Mouse (Mus musculus) urinary bladder, postnatal 14 days (tissue): ENCODE results near the gene Jpt1.
"Not testable (repeated sequence)": the region's sequence is repeated elsewhere in the genome, so short reads cannot be mapped to it uniquely, and the experiment has no call there.

Experiments used
- DNase-seq: peaks from one replicate; pipeline ENCODE4 v3.0.0; 2021; ENCODE audit warnings: low spot score

Gene Jpt1

DNA sequence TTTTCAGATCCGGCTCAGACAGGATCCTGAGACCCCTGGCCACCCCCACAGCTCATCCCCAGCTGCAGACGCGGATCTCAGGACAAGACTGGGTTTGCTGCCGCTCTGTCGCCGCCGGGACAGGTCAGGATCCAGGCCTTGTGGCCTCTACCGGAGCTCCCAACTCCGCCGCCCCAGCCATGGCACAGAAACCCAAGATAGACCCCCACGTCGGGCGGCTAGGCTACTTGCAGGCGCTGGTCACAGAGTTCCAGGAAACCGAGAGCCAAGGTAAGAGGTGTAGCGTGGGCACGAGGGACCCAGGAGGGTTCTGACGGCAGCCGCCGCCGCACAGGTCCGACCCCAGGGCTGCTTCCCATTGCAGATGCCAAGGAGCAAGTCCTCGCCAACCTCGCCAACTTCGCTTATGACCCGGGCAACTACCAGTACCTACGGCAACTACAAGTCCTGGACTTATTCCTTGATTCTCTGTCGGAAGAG, 38.4 kb downstream of the Jpt1 start:
- no peak for DNase-seq

DNA sequence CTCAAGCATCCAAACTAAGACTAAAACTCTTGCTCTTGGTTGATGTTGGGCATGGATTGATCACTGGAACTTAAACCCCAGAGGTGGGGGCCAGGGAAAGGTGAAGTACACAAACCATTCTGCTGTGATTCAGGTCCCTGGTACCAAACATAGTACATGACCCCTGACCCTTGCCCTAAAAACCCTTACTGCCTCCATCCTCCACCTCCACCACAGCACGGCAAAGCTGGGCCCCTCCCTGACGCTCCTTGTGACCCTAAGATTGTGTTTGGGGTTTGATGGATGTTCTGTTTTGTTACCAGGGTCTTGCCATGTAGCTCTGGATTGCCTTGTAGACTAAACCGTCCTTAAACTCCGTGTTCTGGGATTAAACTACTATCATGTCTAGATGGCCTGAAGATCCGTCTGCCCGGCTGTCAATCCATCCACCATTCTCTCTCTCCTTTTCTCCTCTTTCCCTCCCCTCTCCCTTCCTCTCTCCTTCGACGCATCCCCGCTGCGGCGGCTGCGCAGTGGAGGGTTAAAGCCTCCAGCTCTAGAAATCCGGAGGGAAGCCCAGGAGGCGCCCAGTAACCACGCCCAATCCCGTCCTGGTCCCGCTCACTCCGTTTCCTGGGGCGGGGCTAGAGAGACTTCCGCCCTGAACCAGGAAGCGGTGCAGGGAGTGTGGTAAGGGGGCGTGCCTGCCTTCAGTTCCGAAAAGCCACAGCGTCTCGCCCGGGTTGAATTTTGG, 39.0 kb downstream of the Jpt1 start, which contains the start of gene Armc7:
Gene Armc7 (plus strand): TSS at position 643 of the 733 bp plus-strand sequence.
- DNase-seq = peak; percentile 96

DNA sequence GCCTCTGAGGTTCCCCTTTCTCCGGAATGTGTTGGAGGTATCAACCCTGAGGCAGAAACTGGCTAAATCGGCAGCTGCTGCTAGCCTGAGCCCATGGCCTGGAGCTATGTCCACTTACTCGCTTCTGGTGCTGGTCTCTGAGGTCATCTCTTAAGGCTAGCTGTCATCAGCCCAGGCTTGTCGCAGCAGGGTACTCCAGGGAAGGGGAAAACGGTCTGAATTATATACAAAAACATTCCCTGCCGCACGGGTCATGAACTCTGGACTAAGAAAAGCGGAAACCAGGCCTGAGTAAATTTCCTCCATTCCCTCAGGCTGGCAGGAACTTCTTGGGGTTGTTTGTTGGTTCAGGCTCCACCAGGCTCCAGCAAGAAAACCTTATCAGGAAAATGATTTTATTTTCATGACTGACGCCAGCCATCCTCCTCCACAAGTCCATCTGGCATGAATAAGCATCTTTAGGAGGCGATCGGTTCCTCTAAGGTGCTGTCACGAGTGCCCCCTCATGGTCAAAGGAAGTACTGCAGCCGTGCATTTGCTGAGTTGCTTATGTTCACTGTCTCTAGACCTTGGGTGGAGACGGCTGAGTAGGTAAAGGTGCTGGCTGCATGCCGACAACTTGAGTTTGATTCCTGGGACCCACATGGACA, 40.4 kb downstream of the Jpt1 start:
- peak; percentile 94 for DNase-seq

DNA sequence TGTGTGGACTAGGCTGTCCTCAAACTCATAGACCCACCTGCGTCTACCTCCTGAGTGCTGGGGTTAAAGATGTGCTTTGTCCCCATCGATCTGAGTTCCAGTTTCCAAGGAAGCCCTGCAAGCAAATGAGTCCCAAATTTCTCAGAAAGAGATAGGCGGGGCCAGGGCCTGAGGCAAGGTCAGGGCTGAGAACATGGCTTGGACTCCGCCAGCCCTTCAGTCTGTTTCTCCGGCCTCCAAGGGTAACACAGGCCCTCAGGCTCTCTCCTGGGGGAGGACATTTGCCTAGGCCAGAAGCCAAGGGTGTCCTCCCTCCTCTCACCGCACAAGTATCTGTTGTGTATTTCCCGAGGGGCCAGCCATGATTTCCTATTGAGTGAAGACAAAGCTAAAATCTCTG, 42.0 kb downstream of the Jpt1 start:
- DNase-seq = no peak

DNA sequence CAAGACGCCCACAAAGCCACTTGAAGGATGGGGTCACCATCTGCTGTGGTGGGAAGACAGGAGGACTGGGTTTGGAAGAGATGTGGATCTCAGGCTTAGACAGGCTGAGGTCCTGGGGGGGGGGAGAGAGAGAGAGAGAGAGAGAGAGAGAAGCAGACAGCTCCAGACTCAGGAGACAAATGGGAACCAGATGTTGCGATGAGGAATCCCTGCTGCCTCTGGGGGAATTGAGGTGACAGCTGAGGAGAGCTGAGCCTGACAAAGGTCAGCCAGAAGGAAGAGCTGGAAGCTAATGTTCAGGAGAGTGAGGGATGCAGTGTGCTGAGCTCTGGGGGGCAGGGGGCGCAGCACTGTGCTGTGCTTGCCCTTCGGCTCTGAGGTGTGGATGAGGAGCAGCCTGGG, 47.0 kb downstream of the Jpt1 start:
- DNase-seq = no peak

DNA sequence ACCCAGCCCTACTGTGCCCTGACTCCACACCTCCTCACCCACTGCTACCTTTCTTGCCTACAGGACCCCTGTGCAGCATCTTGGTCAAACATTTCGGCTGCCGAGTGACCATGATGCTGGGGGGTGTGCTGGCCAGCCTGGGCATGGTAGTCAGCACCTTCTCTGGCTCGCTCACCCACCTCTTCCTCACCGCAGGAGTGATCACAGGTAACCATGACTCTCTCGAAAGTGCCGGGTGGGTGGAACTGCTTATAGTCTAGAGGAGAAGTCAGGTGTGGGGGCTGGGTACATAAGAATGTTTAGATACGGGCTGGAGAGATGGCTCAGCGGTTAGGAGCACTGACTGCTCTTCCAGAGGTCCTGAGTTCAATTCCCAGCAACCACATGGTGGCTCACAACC, 49.3 kb downstream of the Jpt1 start:
- no peak for DNase-seq

DNA sequence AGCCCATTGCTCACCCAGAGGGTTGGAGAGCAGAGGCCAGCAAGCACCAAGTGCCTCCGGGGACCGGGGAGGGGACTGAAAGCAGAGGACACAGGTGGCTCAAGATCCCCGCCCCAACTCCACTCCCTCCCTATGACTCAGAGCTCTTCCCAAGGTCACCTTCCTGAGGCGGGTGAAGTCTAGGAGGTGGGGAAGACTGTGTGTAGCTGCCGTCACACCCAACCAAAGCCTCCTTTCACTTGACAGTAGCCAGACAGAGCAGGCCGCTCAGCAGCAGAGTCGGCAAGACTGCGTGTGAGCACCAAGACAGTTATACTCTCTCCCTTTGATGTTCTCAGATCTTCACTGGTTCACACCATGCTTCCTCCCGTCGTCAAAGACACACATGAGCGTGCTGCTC, 50.8 kb downstream of the Jpt1 start:
- DNase-seq = no peak

DNA sequence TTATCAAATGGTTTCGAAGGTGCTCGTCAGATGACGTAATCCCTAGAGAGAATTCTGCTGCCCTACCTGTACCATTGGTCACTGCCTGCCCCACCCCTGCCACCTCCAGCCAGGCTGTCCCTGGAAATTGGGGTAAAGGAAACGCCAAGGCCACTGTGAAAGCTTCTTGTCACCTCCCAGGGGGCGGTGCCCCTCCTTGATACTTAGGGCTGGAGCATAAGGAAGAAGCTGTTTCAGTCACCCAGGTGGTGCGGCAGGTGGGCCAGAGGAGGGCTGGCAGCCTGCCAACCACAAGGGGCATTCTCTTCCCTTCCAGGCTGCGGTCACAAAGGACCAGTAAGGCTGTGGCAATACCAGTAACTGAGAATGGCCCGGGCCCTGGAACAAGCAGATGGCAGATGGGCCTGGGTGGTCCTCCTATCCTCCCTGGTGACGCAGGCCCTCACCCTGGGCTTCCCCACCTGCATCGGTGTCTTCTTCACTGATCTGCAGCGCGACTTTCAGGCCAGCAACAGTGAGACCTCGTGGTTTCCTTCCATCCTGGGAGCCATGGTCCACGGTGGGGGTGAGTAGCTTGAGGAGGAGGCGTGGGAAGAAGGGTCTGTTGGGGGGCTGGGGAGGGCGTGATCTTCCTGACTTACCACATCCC, 51.8 kb downstream of the Jpt1 start, which contains the start of gene Slc16a5:
Gene Slc16a5 (plus strand): TSS at position 232 of the 649 bp plus-strand sequence.
- no peak for DNase-seq

DNA sequence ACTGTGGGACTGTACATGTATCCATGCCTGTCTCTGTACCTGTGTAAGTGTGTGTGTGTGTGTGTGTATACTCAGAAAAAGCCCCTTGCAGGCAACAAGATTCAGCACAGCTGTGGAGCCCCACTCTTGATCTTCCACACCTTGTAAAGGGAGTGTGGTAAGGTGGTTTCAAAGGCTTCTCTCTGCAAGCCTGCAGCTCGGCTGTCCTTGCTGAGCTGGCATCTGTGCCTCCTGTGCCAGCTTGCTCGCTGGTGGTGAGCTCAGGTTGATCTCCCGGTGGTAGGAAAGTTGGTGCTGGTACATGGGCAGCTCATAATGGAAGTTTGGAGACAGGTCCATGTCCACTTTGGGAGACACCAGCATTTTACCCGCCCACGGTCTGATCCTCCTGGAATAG, 52.3 kb downstream of the Jpt1 start:
- no peak for DNase-seq

DNA sequence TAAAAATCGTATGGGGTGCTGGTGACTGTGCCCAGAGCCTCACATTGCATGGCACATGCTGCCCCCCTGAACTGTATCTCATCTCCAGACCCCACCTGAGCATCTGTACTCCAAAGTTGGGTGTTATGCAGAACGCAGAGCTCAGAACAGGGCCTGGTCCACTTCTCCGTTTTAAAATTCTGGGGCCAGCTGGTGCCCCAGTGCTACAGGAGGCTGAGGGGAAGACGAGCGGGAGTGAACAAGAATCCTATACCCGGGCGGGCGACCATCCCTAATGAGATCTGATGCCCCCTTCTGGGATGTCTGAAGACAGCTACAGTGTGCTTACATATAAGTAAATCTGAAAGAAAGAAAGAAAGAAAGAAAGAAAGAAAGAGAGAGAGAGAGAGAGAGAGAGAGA, 53.2 kb downstream of the Jpt1 start:
- no peak for DNase-seq

DNA sequence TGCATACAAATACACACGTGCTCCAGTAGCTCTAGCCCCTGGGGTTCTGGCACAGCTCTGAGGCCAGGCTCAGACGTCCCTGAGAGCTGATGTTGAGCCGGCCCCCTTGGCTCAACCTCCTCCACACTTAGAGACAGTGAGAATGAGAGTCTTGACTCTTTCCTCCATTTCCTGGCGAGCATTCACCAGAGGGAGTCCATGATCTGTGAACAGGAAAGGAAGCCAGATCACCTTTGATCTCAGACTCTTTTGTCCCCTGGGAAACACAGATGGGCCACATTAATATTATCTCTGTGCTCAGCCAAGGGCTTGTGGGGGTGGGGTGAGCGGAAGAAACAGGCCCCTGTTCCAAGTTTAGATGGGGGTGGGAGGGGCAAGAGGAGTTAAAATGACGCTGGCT, 56.8 kb downstream of the Jpt1 start:
- DNase-seq = no peak

DNA sequence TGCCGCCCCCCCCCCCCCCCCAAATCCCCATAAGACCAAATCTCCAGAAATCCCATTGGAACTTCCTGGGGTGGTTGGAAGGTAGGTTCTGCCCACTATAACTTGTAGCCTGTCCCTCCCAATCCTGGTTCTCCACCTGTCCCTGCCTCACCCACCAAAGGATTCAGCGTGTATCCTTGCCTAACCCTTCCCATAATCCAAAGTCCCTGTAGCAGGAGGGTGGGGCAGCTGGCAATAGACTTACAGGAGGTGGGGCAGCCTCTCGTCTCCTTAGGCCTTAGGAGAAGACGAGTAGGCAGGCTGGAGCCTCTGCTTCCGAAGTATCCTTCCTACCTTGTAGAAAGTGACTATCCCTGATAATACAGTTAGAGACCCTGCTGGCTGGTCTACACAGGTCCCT, 58.0 kb downstream of the Jpt1 start:
- no peak for DNase-seq

DNA sequence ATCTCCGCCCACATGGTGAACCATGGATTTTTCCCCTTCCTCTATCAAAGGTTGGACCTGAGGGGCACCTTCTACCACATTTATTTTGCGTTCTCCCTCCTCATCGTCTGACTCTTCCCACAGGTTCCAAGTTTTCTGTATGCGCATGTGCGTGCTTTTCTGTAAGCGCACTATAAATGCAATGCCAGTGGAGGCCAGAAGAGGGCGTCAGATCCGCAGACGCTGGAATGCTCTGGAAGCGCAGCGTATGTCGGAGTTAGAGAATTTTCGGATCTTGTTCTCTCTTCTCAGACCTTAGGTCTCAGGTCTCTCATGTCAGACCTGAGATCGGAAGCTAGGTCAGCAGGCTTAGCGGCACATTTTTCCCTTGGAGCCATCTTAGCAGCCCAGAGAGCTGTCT, 58.6 kb downstream of the Jpt1 start:
- no peak for DNase-seq

DNA sequence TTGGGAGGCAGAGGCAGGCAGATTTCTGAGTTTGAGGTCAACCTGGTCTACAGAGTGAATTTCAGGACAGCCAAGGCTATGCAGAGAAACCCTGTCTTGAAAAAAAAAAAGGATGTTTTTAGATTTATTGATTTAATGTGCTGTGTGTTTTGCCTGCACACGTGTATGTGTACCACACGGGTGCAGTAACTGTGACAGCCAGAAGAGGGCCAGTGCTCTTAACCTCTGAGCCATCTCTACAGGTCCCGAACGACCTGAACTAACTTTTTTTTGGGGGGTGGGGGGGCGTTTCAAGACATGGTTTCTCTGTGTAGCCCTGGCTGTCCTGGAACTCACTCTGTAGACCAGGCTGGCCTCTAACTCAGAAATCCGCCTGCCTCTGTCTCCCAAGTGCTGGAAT, 59.4 kb downstream of the Jpt1 start:
- not testable (repeated sequence) for DNase-seq

DNA sequence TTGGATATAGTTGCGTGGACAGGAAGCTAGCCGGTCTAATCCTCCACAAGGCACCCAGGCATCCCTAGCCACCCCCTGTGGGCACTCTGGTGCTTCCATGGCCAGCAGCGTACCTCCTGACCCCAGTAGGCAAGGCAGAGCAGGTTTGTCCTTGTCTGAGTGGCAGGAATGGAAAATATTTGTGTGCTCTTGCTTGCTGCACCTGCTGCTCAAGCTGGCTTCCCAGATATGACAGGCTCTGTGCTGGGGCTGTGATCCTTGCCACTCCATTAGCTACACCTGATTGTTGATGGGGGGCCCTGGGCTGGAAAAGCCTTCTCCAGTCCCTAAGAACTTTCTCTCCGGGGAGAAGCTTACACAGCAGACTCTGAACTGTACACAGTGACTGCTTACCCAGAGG, 60.9 kb downstream of the Jpt1 start:
- no peak for DNase-seq

DNA sequence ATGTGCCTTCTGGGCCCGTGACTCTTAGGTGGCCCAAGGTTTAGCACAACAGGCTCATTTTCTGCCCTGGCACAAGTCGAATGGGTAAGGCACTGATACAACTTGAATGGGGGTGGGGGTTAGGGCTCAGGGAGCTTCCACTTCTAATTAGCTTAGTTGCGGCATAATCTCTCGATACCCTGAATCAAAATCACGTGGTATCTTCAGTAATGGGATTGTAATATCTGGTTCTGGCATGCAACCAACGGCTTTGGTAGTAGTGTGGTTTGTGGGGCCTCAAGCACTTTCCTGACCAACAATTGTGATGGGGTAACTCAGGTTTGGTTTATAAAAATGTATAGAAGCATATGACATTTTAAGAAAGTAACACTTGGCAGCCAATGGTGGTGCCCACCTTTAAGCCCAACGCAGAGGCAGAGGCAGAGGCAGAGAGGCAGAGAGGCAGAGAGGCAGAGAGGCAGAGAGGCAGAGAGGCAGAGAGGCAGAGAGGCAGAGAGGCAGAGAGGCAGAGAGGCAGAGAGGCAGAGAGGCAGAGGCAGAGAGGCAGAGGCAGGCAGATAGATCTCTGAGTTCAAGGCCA, 61.8 kb downstream of the Jpt1 start:
- no peak for DNase-seq

DNA sequence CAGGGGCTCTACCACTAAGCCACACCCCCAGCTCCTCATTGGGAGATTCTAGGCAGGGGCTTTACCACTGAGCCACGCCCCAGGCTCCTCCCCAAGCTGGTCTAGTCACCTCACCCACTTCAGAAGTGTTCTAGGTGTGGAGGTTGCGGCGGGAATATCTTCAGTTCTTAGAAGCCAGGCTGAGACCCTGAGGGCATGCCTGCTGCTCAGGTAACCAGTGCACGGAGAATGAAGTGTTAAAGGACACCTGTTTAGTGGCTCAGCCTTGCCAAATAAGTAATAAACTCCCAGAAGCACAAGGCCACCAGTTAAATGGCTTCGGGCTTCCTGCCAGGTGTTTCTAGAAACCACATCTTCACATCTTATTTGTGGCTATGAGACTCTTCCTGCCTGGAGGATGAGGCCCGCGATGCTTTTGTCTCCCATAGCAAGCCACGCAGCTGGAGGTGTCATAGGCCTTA, 62.4 kb downstream of the Jpt1 start:
- DNase-seq = no peak

DNA sequence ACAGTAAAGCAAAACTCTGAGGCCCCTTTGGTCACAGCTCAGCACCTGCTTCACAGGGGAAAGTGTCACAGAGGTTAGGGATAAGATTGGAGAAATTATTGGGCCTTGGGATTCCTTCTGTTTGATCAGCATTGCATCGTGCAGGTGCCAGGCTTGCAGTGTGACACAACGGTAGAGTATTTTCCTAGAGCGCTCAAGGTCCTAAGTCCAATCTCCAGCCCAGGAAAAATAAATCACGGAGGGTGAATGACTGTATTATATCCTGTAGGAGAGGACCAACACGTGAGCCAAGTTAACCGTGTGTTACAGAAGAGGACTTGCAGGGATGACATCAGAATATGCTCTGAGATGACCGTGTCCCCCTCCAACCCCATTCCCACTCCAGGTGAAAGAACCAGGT, 64.0 kb downstream of the Jpt1 start:
- DNase-seq = no peak

DNA sequence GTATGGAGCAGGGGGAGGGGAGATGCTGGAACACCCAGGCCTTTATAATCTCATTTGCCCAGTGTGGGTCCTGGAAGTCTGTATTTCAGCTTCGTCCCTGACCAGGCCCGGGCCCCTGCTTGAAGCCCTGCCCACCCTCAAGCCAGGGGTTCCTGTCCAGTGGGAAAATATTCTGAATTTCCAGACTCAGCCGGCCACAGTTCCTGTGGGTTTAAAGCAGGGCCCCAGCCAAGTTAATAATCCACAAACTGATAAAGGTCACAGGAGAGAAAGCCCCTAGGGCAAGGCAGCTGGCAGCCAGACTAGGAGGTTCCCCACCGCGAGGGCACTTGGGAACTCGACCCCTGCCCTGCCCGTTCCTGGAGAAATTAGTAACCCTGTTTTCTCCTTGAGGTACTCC, 65.2 kb downstream of the Jpt1 start:
- no peak for DNase-seq

DNA sequence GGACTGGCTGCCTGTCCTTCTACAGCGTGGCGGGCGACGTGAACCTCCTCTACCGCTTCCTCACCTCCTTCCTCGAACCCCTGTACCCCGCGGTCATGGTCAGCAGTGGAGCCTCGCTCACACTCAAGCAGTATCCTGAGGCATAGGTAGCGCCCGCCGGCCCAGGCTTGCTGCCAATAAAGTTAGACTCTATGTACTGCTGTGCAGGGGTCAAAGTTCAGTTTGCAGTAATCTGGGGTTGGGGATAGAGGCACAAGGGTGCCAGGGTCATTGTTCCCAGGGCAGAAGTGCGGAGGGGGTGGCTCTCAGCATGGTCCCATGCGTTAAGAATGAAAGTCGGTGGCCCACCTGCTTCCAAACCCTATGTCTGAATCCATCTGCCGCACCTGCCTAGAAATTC, 66.1 kb downstream of the Jpt1 start:
- DNase-seq = no peak
